Mouse (Mus musculus) midbrain, embryonic 10.5 days (tissue): ENCODE measurements around the gene Atp1a3. TPM values are rescaled to one million over a fixed set of nuclear protein-coding genes. Genes with fewer than 3 reads are reported as not detected.

Experiments
- DNase-seq: peaks from one replicate; pipeline ENCODE4 v3.0.0-alpha.2; 2017; ENCODE audit warnings: low spot score
- H3K27ac ChIP-seq: fragments of 300-500 bp; sonication (generic); replicated peaks from 2 replicates; pipeline ENCODE4 v1.5.1; 2016; ENCODE audit warnings: mild to moderate bottlenecking
- H3K27me3 ChIP-seq: fragments of 300-500 bp; sonication (generic); 2 replicates; pipeline ENCODE4 v1.6.1; 2016; ENCODE audit warnings: low read depth, mild to moderate bottlenecking; ENCODE audit not compliant: poor library complexity, severe bottlenecking
- H3K36me3 ChIP-seq: fragments of 300-500 bp; sonication (generic); 2 replicates; pipeline ENCODE4 v1.6.1; 2016; ENCODE audit warnings: mild to moderate bottlenecking, moderate library complexity
- H3K4me1 ChIP-seq: fragments of 300-500 bp; sonication (generic); 2 replicates; pipeline ENCODE4 v1.6.1; 2016
- H3K4me3 ChIP-seq: fragments of 300-500 bp; sonication (generic); 2 replicates; pipeline ENCODE4 v1.5.1; 2016; ENCODE audit warnings: mild to moderate bottlenecking, moderate library complexity
- H3K9me3 ChIP-seq: fragments of 300-500 bp; sonication (generic); replicated peaks from 2 replicates; pipeline ENCODE4 v1.6.1; 2016; ENCODE audit warnings: mild to moderate bottlenecking
- WGBS: fragments of 180-500 bp; shearing (Covaris S2); methylation state at CpG from one replicate; pipeline ENCODE4 v1.1.7; 2016; 5-methylcytosine and 5-hydroxymethylcytosine counted together
- microRNA-seq: library from miRNA; unstranded; fragments of <30 nt; microRNA quantifications from one replicate; pipeline ENCODE4, GENCODE M21; 2017
- polyA plus RNA-seq: library from polyadenylated mRNA; unstranded; fragments of >200 nt; fragmentation: Nextera tagmentation; extraction: Ambion mirVana; gene quantifications from 2 replicates; pipeline ENCODE4 v1.2.1, GENCODE M21; 2016

The Atp1a3 gene
- polyA plus RNA-seq, 1 experiment from 2014 or later, result 11.1 TPM

GRCm38 (mm10) chr7:24948774-24949173, 57.0 kb downstream of the Atp1a3 start:
- Histone ChIP-seq H3K27ac (peak overlapping the region; percentile 47), H3K27me3 (peaks cover 100% of the 10 kb centered on the region), H3K4me3 (peak overlapping the region; percentile 36), H3K9me3 (no peaks in the 10 kb centered on the region), H3K4me1 (peaks cover 82% of the 10 kb centered on the region), H3K36me3 (no peaks in the 10 kb centered on the region)
- no peak for DNase-seq
- 3% methylated on average over 29 of the region's 29 CpGs for WGBS

GRCm38 (mm10) chr7:24947316-24948048, 58.3 kb downstream of the Atp1a3 start:
- Histone ChIP-seq H3K4me3 (no peak overlapping the region), H3K27me3 (peaks cover 100% of the 10 kb centered on the region), H3K4me1 (peaks cover 78% of the 10 kb centered on the region), H3K27ac (no peak overlapping the region), H3K36me3 (no peaks in the 10 kb centered on the region), H3K9me3 (no peaks in the 10 kb centered on the region)
- no peak for DNase-seq
- 3% methylated on average over 7 of the region's 7 CpGs for WGBS

GRCm38 (mm10) chr7:24944257-24944950, 61.4 kb downstream of the Atp1a3 start, which contains the start of gene Gm4881:
Gene Gm4881 (minus strand): TSS chr7:24944494.
- peak within 1 kb of the TSS; percentile 63 for H3K27ac ChIP-seq
- DNase-seq, result no peak
- WGBS, result 1% methylated on average over 64 of the region's 72 CpGs

GRCm38 (mm10) chr7:24943641-24944040, 62.1 kb downstream of the Atp1a3 start:
- Histone ChIP-seq H3K4me1 (peaks cover 39% of the 10 kb centered on the region), H3K36me3 (no peaks in the 10 kb centered on the region), H3K27me3 (peaks cover 100% of the 10 kb centered on the region), H3K4me3 (peak overlapping the region; percentile 57), H3K27ac (no peak overlapping the region), H3K9me3 (no peaks in the 10 kb centered on the region)
- DNase-seq, result no peak
- WGBS, result 8% methylated on average over 6 of the region's 6 CpGs

More at GRCm38 (mm10) chr7:24944257-24944950, 61.4 kb downstream of the Atp1a3 start, which contains the start of gene Gm4881:
- Histone ChIP-seq H3K36me3 (no peaks in the 10 kb centered on the region), H3K4me1 (peaks cover 47% of the 10 kb centered on the region), H3K4me3 (peak within 1 kb of the TSS; percentile 57), H3K27me3 (peaks cover 100% of the 10 kb centered on the region), H3K9me3 (no peaks in the 10 kb centered on the region)

GRCm38 (mm10) chr7:24931651-24932050, 74.1 kb downstream of the Atp1a3 start:
- peaks cover 98% of the 10 kb centered on the region for H3K27me3 ChIP-seq
- H3K36me3 ChIP-seq, result peaks cover 11% of the 10 kb centered on the region
- WGBS, result under 1% methylated on average over 15 of the region's 15 CpGs
- H3K4me1 ChIP-seq, result peaks cover 56% of the 10 kb centered on the region
- H3K4me3 ChIP-seq, result peak overlapping the region; percentile 30
- DNase-seq, result no peak
- H3K27ac ChIP-seq, result no peak overlapping the region
- no peaks in the 10 kb centered on the region for H3K9me3 ChIP-seq

- 55% methylated on average over 6 of the region's 6 CpGs for WGBS
- H3K36me3 ChIP-seq, result peaks cover 23% of the 10 kb centered on the region
- peaks cover 52% of the 10 kb centered on the region for H3K4me1 ChIP-seq
Observed at GRCm38 (mm10) chr7:24930475-24930874, 75.3 kb downstream of the Atp1a3 start.

More at GRCm38 (mm10) chr7:24930475-24930874, 75.3 kb downstream of the Atp1a3 start:
- no peak for DNase-seq
- Histone ChIP-seq H3K27ac (no peak overlapping the region), H3K27me3 (peaks cover 86% of the 10 kb centered on the region), H3K9me3 (no peaks in the 10 kb centered on the region), H3K4me3 (peak overlapping the region; percentile 30; the same call in 1 of the 2 replicates)

Small RNA genes lying within 50 kb of the gene (microRNA-seq; reads per million reads assigned to microRNA genes)
- gene Mir7046 (0.90 reads per million), gene Mir7047 (not detected)

Other genes starting within 250 kb of the Atp1a3 start
- not detected in 2 replicates for gene Cd177, start 245.6 kb downstream of the Atp1a3 start, polyA plus RNA-seq
- gene Ceacam10, start 228.8 kb downstream of the Atp1a3 start, polyA plus RNA-seq, result not detected in 2 replicates
- gene Gm9844, start 143.7 kb downstream of the Atp1a3 start, polyA plus RNA-seq, result 15.7 and 17.2 TPM in 2 replicates
- not detected in 2 replicates for gene Lypd4, start 136.0 kb downstream of the Atp1a3 start, polyA plus RNA-seq
- 0.14 TPM in 1 of 2 replicates, not detected in the other for gene Dmrtc2, start 135.9 kb downstream of the Atp1a3 start, polyA plus RNA-seq
- 1,942 and 2,205 TPM in 2 replicates for gene Rps19, start 121.6 kb downstream of the Atp1a3 start, polyA plus RNA-seq
- gene Cd79a, start 108.6 kb downstream of the Atp1a3 start, polyA plus RNA-seq, result 0.15 and 0.23 TPM in 2 replicates
- 60.4 and 62.5 TPM in 2 replicates for gene Arhgef1, start 103.0 kb downstream of the Atp1a3 start, polyA plus RNA-seq
- 0.63 and 0.81 TPM in 2 replicates for gene Gm4881, start 61.5 kb downstream of the Atp1a3 start, polyA plus RNA-seq
- gene Rabac1, start 33.2 kb downstream of the Atp1a3 start, polyA plus RNA-seq, result 89.0 and 109 TPM in 2 replicates
- gene Grik5, start 66.4 kb upstream of the Atp1a3 start, polyA plus RNA-seq, result 5.4 and 7.5 TPM in 2 replicates
- gene Zfp574, start 66.6 kb upstream of the Atp1a3 start, polyA plus RNA-seq, result 44.4 and 45.3 TPM in 2 replicates
- 13.6 and 26.5 TPM in 2 replicates for gene Pou2f2, start 173.8 kb upstream of the Atp1a3 start, polyA plus RNA-seq
- 8.4 TPM in 2 replicates for gene Dedd2, start 214.7 kb upstream of the Atp1a3 start, polyA plus RNA-seq
- gene Zfp526, start 215.5 kb upstream of the Atp1a3 start, polyA plus RNA-seq, result 2.7 and 2.8 TPM in 2 replicates
- 9.3 and 10.5 TPM in 2 replicates for gene Gsk3a, start 231.9 kb upstream of the Atp1a3 start, polyA plus RNA-seq
- gene Erf, start 244.8 kb upstream of the Atp1a3 start, polyA plus RNA-seq, result 6.9 and 7.3 TPM in 2 replicates